ENCODE assay signal across 10 mouse cellular contexts in the genomic region with DNA sequence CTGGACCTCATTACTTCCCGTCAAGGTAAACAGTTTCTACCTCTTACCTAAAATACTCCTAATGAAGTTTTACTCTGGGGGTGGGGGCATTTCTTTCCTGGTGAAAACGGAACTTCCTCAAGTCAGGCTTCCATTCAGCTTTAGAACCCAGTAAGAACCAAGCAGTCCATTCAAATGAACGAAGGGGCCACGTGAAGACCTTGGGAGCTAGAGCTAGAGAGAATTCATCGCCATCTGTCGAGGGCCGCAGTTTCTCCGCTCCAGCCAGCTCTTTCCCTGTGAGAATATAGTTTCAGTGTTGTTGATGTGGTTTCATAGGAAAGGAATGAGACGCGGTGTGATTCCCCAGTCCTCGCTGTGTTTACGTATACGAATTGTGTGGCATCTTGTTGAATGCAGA. TPM values are rescaled to one million over a fixed set of nuclear protein-coding genes. Genes with fewer than 3 reads are reported as not detected.
A peak's percentile ranks its signal among the peaks of the same experiment; 100 is the strongest.
DNase-seq lines count a peak whose midpoint lies in the region; ATAC-seq and TF ChIP-seq lines count a peak whose summit lies in the region.
"Had no signal": no experiment of that assay in that cellular context is flagged by ENCODE, and none has a peak within 500 bp of the region (broad histone marks: within the 10 kb centered on the region; RNA-seq: fewer than 3 reads in every experiment).

No protein-coding gene starts in this region.

- TF ChIP-seq CTCF in lung, postnatal 0 days (IDR thresholded peaks at IDR 0.05) = no peak
- no peak for TF ChIP-seq CTCF in stomach, postnatal 0 days (IDR thresholded peaks at IDR 0.05; ENCODE audit: low read depth)
- no peak for TF ChIP-seq CTCF in thymus, adult 2 months (IDR thresholded peaks at IDR 0.05; ENCODE audit: borderline replicate concordance, control insufficient read depth, extremely low read depth, insufficient read depth, low read length, poor library complexity)

- ATAC-seq in forebrain, embryonic 16.5 days = no peak
- no peak for ATAC-seq in lung, postnatal 0 days
- ATAC-seq in limb, embryonic 15.5 days (ENCODE audit: insufficient number of reproducible peaks, low FRiP score, low TSS enrichment, low read depth) = no peak
- no peak for ATAC-seq in stomach, postnatal 0 days (ENCODE audit: low FRiP score, low TSS enrichment)

- H3K9me3 ChIP-seq in forebrain, embryonic 10.5 days = no peaks in the 10 kb centered on the region
- H3K9me3 ChIP-seq in forebrain, embryonic 16.5 days (ENCODE audit: control insufficient read depth, low read length) = no peaks in the 10 kb centered on the region
- no peaks in the 10 kb centered on the region for H3K9me3 ChIP-seq in lung, postnatal 0 days (ENCODE audit: low read length)
- no peaks in the 10 kb centered on the region for H3K9me3 ChIP-seq in limb, embryonic 15.5 days
- no peaks in the 10 kb centered on the region for H3K9me3 ChIP-seq in stomach, postnatal 0 days (ENCODE audit: control insufficient read depth, low read length)

- DNase-seq in forebrain, embryonic 10.5 days (ENCODE audit: extremely low spot score, low spot score) = no peak
- no peak for DNase-seq in lung, postnatal 0 days (ENCODE audit: low spot score)
- DNase-seq in lung, postnatal 4 days = no peak
- DNase-seq in stomach, postnatal 0 days (ENCODE audit: low spot score) = no peak
- DNase-seq in thymus, adult 2 months = no peak
- DNase-seq in thymus, postnatal 36 days = no peak
- DNase-seq: cerebellum, adult 8-10 months had no signal

- no peak overlapping the region; the same call in 1 of the 2 replicates for H3K4me2 ChIP-seq in forebrain, embryonic 16.5 days (ENCODE audit: low read length)
- H3K4me2 ChIP-seq in lung, postnatal 0 days (replicated peaks; ENCODE audit: low read depth, low read length) = peak overlapping the region; percentile 38
- peak overlapping the region; percentile 54 for H3K4me2 ChIP-seq in limb, embryonic 15.5 days
- H3K4me2 ChIP-seq in stomach, postnatal 0 days (replicated peaks; ENCODE audit: low read depth) = peak overlapping the region; percentile 42

- H3K4me1 ChIP-seq in forebrain, embryonic 10.5 days = peaks cover 8% of the 10 kb centered on the region
- H3K4me1 ChIP-seq in forebrain, embryonic 16.5 days (replicated peaks; ENCODE audit: control insufficient read depth, insufficient read depth, low read length) = no peaks in the 10 kb centered on the region
- no peaks in the 10 kb centered on the region for H3K4me1 ChIP-seq in lung, postnatal 0 days (ENCODE audit: insufficient read depth, low read depth, low read length)
- peaks cover 6% of the 10 kb centered on the region; the same call in 1 of the 2 replicates for H3K4me1 ChIP-seq in limb, embryonic 15.5 days
- 0 out of 2 replicates have a peak, but pooled peaks cover 4% of the 10 kb centered on the region for H3K4me1 ChIP-seq in stomach, postnatal 0 days (replicated peaks; ENCODE audit: control insufficient read depth, insufficient read depth)
- H3K4me1 ChIP-seq in thymus, adult 2 months (replicated peaks; ENCODE audit: control insufficient read depth, insufficient read depth, low read length) = no peaks in the 10 kb centered on the region

- no peak overlapping the region for H3K9ac ChIP-seq in forebrain, embryonic 16.5 days (replicated peaks; ENCODE audit: low read depth, low read length)
- no peak overlapping the region for H3K9ac ChIP-seq in lung, postnatal 0 days (replicated peaks; ENCODE audit: low read depth)
- no peak overlapping the region for H3K9ac ChIP-seq in limb, embryonic 15.5 days
- H3K9ac ChIP-seq in stomach, postnatal 0 days (ENCODE audit: low read length) = no peak overlapping the region

- no peak overlapping the region; the same call in 1 of the 2 replicates for H3K27ac ChIP-seq in forebrain, embryonic 10.5 days
- no peak overlapping the region for H3K27ac ChIP-seq in forebrain, embryonic 16.5 days (ENCODE audit: low read length)
- H3K27ac ChIP-seq in lung, postnatal 0 days (ENCODE audit: low read length) = no peak overlapping the region
- H3K27ac ChIP-seq in limb, embryonic 15.5 days = no peak overlapping the region
- no peak overlapping the region for H3K27ac ChIP-seq in stomach, postnatal 0 days (replicated peaks)
- H3K27ac ChIP-seq in thymus, adult 2 months (ENCODE audit: control insufficient read depth, insufficient read depth, low read length) = no peak overlapping the region

- no peaks in the 10 kb centered on the region for H3K36me3 ChIP-seq in forebrain, embryonic 10.5 days (replicated peaks)
- H3K36me3 ChIP-seq in forebrain, embryonic 16.5 days (ENCODE audit: control insufficient read depth, insufficient read depth) = no peaks in the 10 kb centered on the region
- H3K36me3 ChIP-seq in lung, postnatal 0 days (ENCODE audit: insufficient read depth, low read length) = no peaks in the 10 kb centered on the region
- no peaks in the 10 kb centered on the region for H3K36me3 ChIP-seq in limb, embryonic 15.5 days
- H3K36me3 ChIP-seq in stomach, postnatal 0 days (ENCODE audit: control insufficient read depth, insufficient read depth, low read length) = no peaks in the 10 kb centered on the region
- H3K36me3 ChIP-seq in thymus, adult 2 months (ENCODE audit: control insufficient read depth, insufficient read depth, low read length) = no peaks in the 10 kb centered on the region

- H3K4me3 ChIP-seq in forebrain, embryonic 10.5 days = peak overlapping the region; percentile 45
- H3K4me3 ChIP-seq in forebrain, embryonic 16.5 days (replicated peaks; ENCODE audit: low read length) = no peak overlapping the region
- peak overlapping the region; percentile 4; the same call in 1 of the 2 replicates for H3K4me3 ChIP-seq in lung, postnatal 0 days (ENCODE audit: low read depth, low read length)
- peak overlapping the region; percentile 29 for H3K4me3 ChIP-seq in limb, embryonic 15.5 days
- no peak overlapping the region for H3K4me3 ChIP-seq in stomach, postnatal 0 days (ENCODE audit: low read depth, low read length)
- no peak overlapping the region for H3K4me3 ChIP-seq in thymus, adult 2 months (ENCODE audit: control insufficient read depth, insufficient read depth, low read length)
- H3K4me3 ChIP-seq: myocyte had no signal

- 54% methylated on average over 13 of the region's 13 CpGs for WGBS in forebrain, embryonic 10.5 days
- WGBS in forebrain, embryonic 16.5 days = 54% methylated on average over 13 of the region's 13 CpGs
- WGBS in lung, postnatal 0 days = 47% methylated on average over 13 of the region's 13 CpGs
- WGBS in limb, embryonic 15.5 days = 48% methylated on average over 13 of the region's 13 CpGs
- WGBS in stomach, postnatal 0 days = 51% methylated on average over 13 of the region's 13 CpGs
- WGBS in thymus, adult 2 months = 67% methylated on average over 13 of the region's 13 CpGs

- peaks cover 18% of the 10 kb centered on the region; the same call in 1 of the 2 replicates for H3K27me3 ChIP-seq in forebrain, embryonic 10.5 days (ENCODE audit: poor library complexity, severe bottlenecking)
- no peaks in the 10 kb centered on the region for H3K27me3 ChIP-seq in forebrain, embryonic 16.5 days (replicated peaks; ENCODE audit: control insufficient read depth, insufficient read depth, low read length)
- no peaks in the 10 kb centered on the region for H3K27me3 ChIP-seq in lung, postnatal 0 days (replicated peaks; ENCODE audit: insufficient read depth, low read length)
- no peaks in the 10 kb centered on the region for H3K27me3 ChIP-seq in limb, embryonic 15.5 days
- H3K27me3 ChIP-seq in stomach, postnatal 0 days (ENCODE audit: control insufficient read depth, insufficient read depth, low read length) = no peaks in the 10 kb centered on the region
- H3K27me3 ChIP-seq in thymus, adult 2 months (ENCODE audit: control insufficient read depth, insufficient read depth, low read length) = no peaks in the 10 kb centered on the region; the same call in 1 of the 2 replicates

- TF ChIP-seq POLR2A in thymus, adult 2 months (IDR thresholded peaks at IDR 0.05; ENCODE audit: control insufficient read depth, extremely low read depth, insufficient read depth, low read length, poor library complexity) = no peak

- TF ChIP-seq EP300 in lung, postnatal 0 days (IDR thresholded peaks at IDR 0.05) = no peak
- TF ChIP-seq EP300 in stomach, postnatal 0 days (optimal IDR thresholded peaks at IDR 0.05) = no peak

RNA-seq across cellular contexts. Expression of a gene that starts 12.0 kb away (rescaled TPM):
- 0.05 TPM in 1 of 2 replicates, not detected in the other for polyA plus RNA-seq in forebrain, embryonic 10.5 days (2016; fragmentation: Nextera tagmentation; extraction: Ambion mirVana)
- polyA plus RNA-seq in forebrain, embryonic 16.5 days (2015; fragmentation: Nextera tagmentation; extraction: Ambion mirVana) = not detected in 2 replicates
- 0.11 and 0.23 TPM in 2 replicates for polyA plus RNA-seq in lung, postnatal 0 days (2015; fragmentation: Nextera tagmentation; extraction: Ambion mirVana)
- 0.24 and 0.28 TPM in 2 replicates for polyA plus RNA-seq in limb, embryonic 15.5 days (2015; fragmentation: Nextera tagmentation; extraction: Ambion mirVana)
- polyA plus RNA-seq in stomach, postnatal 0 days (2015; fragmentation: Nextera tagmentation; extraction: Ambion mirVana) = 0.15 and 0.17 TPM in 2 replicates
- polyA plus RNA-seq in thymus, adult 2 months (2012; rRNA removed) = 0.17 and 0.26 TPM in 2 replicates
- polyA plus RNA-seq: myocyte had no signal

RNA-seq across cellular contexts. Expression of a gene that starts 36.8 kb away (rescaled TPM):
- 15.9 and 19.8 TPM in 2 replicates for polyA plus RNA-seq in forebrain, embryonic 10.5 days (2016; fragmentation: Nextera tagmentation; extraction: Ambion mirVana)
- polyA plus RNA-seq in forebrain, embryonic 16.5 days (2015; fragmentation: Nextera tagmentation; extraction: Ambion mirVana) = 10.0 and 10.2 TPM in 2 replicates
- polyA plus RNA-seq in lung, postnatal 0 days (2015; fragmentation: Nextera tagmentation; extraction: Ambion mirVana) = 6.0 and 6.9 TPM in 2 replicates
- 9.7 and 11.3 TPM in 2 replicates for polyA plus RNA-seq in limb, embryonic 15.5 days (2015; fragmentation: Nextera tagmentation; extraction: Ambion mirVana)
- polyA plus RNA-seq in stomach, postnatal 0 days (2015; fragmentation: Nextera tagmentation; extraction: Ambion mirVana) = 6.9 and 7.4 TPM in 2 replicates
- 9.1 and 11.4 TPM in 2 replicates for polyA plus RNA-seq in thymus, adult 2 months (2012; rRNA removed)

RNA-seq across cellular contexts. Expression of a gene that starts 47.4 kb away (rescaled TPM):
- polyA plus RNA-seq in forebrain, embryonic 10.5 days (2016; fragmentation: Nextera tagmentation; extraction: Ambion mirVana) = 5.9 and 6.5 TPM in 2 replicates
- polyA plus RNA-seq in forebrain, embryonic 16.5 days (2015; fragmentation: Nextera tagmentation; extraction: Ambion mirVana) = 11.5 and 13.6 TPM in 2 replicates
- 3.0 and 3.2 TPM in 2 replicates for polyA plus RNA-seq in lung, postnatal 0 days (2015; fragmentation: Nextera tagmentation; extraction: Ambion mirVana)
- polyA plus RNA-seq in limb, embryonic 15.5 days (2015; fragmentation: Nextera tagmentation; extraction: Ambion mirVana) = 4.1 and 5.6 TPM in 2 replicates
- polyA plus RNA-seq in stomach, postnatal 0 days (2015; fragmentation: Nextera tagmentation; extraction: Ambion mirVana) = 3.5 and 3.6 TPM in 2 replicates
- polyA plus RNA-seq in thymus, adult 2 months (2012; rRNA removed) = 11.4 and 13.0 TPM in 2 replicates

Comparison
In these comparisons a context has a peak if more than half of its experiments do, and no peak if none do; other contexts are left out.
1. H3K4me3 ChIP-seq: peak in forebrain, embryonic 10.5 days (single experiment), lung, postnatal 0 days (single experiment) and limb, embryonic 15.5 days (single experiment); none in forebrain, embryonic 16.5 days (single experiment), stomach, postnatal 0 days (single experiment) and thymus, adult 2 months (single experiment).